Mouse (Mus musculus): ENCODE results near the gene Csn3.

DNA sequence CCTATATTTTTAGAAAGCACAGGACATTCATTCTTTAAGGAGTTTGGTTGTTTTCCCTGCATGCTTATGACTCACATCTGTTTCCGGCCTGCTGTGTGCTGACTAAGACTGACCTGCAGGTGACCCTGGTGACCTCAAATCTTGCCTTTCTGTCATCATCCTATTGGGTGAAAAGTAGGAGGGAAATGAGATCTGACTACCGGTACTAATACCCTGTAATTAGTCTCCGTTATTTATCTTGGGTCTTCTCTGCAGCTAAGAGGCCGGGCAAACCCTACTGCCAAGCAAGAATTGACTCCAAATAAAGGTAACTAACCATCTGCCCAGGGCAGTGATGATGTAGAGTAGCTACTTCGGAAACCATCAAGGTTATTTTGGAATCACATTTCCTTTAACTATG is at the start of gene Csn3:
- no peak for TF ChIP-seq CTCF (IDR thresholded peaks at IDR 0.05; ENCODE audit: low read depth, low read length)
- no peak for TF ChIP-seq POLR2A (IDR thresholded peaks at IDR 0.05; ENCODE audit: extremely low read depth, insufficient read depth, low read length)
